Mouse (Mus musculus): ENCODE data around the gene Cadps.

DNA sequence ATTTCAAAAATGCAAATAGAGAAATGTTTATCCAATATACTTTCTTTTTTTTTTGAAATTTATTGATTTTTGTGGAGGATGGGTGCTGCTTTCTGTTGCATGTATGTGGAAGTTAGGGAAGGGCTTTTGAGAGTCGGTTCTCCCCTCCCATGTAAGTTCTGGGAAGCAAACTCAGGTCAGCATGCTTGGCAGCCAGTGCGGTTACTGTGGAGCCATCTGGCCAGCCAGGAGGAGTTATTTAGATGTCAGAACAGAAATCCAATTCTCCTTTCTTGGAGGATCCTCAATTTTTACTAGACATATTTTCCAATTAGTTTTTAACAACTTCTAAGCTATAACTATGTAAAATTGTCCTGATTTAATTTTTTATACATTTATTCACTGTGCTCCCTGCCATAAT lies 21.8 kb downstream of the Cadps start:
- TF ChIP-seq CTCF (IDR thresholded peaks at IDR 0.05; ENCODE audit: extremely low read depth, insufficient read depth, low read length) (no peak), POLR2A (IDR thresholded peaks at IDR 0.05; ENCODE audit: extremely low read depth, insufficient read depth, low read length) (no peak)
